Mouse (Mus musculus): ENCODE results near the gene Poldip2.

- peak; percentile 44 for TF ChIP-seq CTCF (IDR thresholded peaks at IDR 0.05; ENCODE audit: extremely low read depth, insufficient read depth, low read length)
- TF ChIP-seq POLR2A (IDR thresholded peaks at IDR 0.05; ENCODE audit: extremely low read depth, insufficient read depth, low read length) = no peak
These were observed 45.2 kb downstream of the Poldip2 start for GRCm38 (mm10) chr11:78557241-78557640.

All from cortical plate, adult 2 months (tissue).